Mouse (Mus musculus) hindbrain, postnatal 0 days (tissue): ENCODE measurements around the gene Helz. TPM values are rescaled to one million over a fixed set of nuclear protein-coding genes. Genes with fewer than 3 reads are reported as not detected.

ENCODE experiments used
- ATAC-seq: fragments of 200-750 bp; cut with Nextera tagmentation; 2 replicates; pipeline ENCODE4 v1.8.0; 2017; ENCODE audit warnings: mild to moderate bottlenecking, moderate TSS enrichment, moderate library complexity
- DNase-seq: peaks from one replicate; pipeline ENCODE4 v3.0.0-alpha.2; 2015; ENCODE audit warnings: low spot score
- H3K27ac ChIP-seq: fragments of 300-500 bp; sonication (generic); 2 replicates; pipeline ENCODE4 v1.5.1; 2014; ENCODE audit warnings: mild to moderate bottlenecking
- H3K27me3 ChIP-seq: fragments of 300-500 bp; sonication (generic); 2 replicates; pipeline ENCODE4 v1.6.1; 2014; ENCODE audit warnings: low read length, mixed read lengths; ENCODE audit not compliant: insufficient read depth
- H3K36me3 ChIP-seq: fragments of 300-500 bp; sonication (generic); 2 replicates; pipeline ENCODE4 v1.6.1; 2014; ENCODE audit warnings: low read length, mixed read lengths; ENCODE audit not compliant: insufficient read depth
- H3K4me1 ChIP-seq: fragments of 300-500 bp; sonication (generic); 2 replicates; pipeline ENCODE4 v1.6.1; 2014; ENCODE audit warnings: antibody characterized with exemption, low read length, mixed read lengths; ENCODE audit not compliant: insufficient read depth
- H3K4me2 ChIP-seq: fragments of 300-500 bp; sonication (generic); 2 replicates; pipeline ENCODE4 v1.6.1; 2014; ENCODE audit warnings: low read depth, mild to moderate bottlenecking, low read length, moderate library complexity, mixed read lengths
- H3K4me3 ChIP-seq: fragments of 300-500 bp; sonication (generic); 2 replicates; pipeline ENCODE4 v1.5.1; 2014; ENCODE audit warnings: low read length
- H3K9ac ChIP-seq: fragments of 300-500 bp; sonication (generic); replicated peaks from 2 replicates; pipeline ENCODE4 v1.6.1; 2014; ENCODE audit warnings: mild to moderate bottlenecking, low read length, moderate library complexity, mixed read lengths
- H3K9me3 ChIP-seq: fragments of 300-500 bp; sonication (generic); 2 replicates; pipeline ENCODE4 v1.6.1; 2016; ENCODE audit warnings: low read length, mixed read lengths
- CTCF ChIP-seq: IDR thresholded peaks from 2 replicates; pipeline ENCODE4 v1.5.1; 2016; ENCODE audit warnings: antibody characterized with exemption, control low read depth, low read depth
- WGBS: fragments of 180-500 bp; shearing (Covaris S2); extraction: QIAGEN DNeasy Blood & Tissue Kit; methylation state at CpG from one replicate; pipeline ENCODE4 v1.1.7; 2014; 5-methylcytosine and 5-hydroxymethylcytosine counted together
- polyA plus RNA-seq: library from polyadenylated mRNA; unstranded; fragments of >200 nt; fragmentation: Nextera tagmentation; extraction: Ambion mirVana; gene quantifications from 2 replicates; pipeline ENCODE4 v1.2.1, GENCODE M21; 2015
- total RNA-seq: library from RNA; depleted of rRNA; stranded (reverse); fragments of >200 nt; gene quantifications from 2 replicates; pipeline ENCODE4 v1.2.3, GENCODE M21; 2014

The Helz gene
- total and polyA plus RNA-seq, 2 experiments from 2014 or later = 8.4 to 18.3 TPM

- no peaks in the 10 kb centered on the region for H3K9me3 ChIP-seq
- DNase-seq = peak; percentile 54
- H3K27ac ChIP-seq = no peak overlapping the region
- WGBS = 20% methylated on average over 20 of the region's 20 CpGs
- no peak for TF ChIP-seq CTCF
- H3K4me2 ChIP-seq = no peak overlapping the region
- H3K4me3 ChIP-seq = no peak overlapping the region
- H3K27me3 ChIP-seq = no peaks in the 10 kb centered on the region
- H3K36me3 ChIP-seq = no peaks in the 10 kb centered on the region
- H3K9ac ChIP-seq = no peak overlapping the region
- ATAC-seq = peak; percentile 60
- peaks cover 18% of the 10 kb centered on the region for H3K4me1 ChIP-seq
Measured at GRCm38 (mm10) chr11:107707897-107708610, 160.3 kb downstream of the Helz start.

GRCm38 (mm10) chr11:107710379-107710778, 162.6 kb downstream of the Helz start:
- no peak for DNase-seq
- WGBS = 71% methylated on average over 3 of the region's 3 CpGs
- TF ChIP-seq CTCF = no peak
- no peak for ATAC-seq
- H3K9ac ChIP-seq = no peak overlapping the region
- H3K36me3 ChIP-seq = no peaks in the 10 kb centered on the region
- no peaks in the 10 kb centered on the region for H3K27me3 ChIP-seq
- no peak overlapping the region for H3K27ac ChIP-seq
- H3K4me2 ChIP-seq = no peak overlapping the region
- H3K9me3 ChIP-seq = no peaks in the 10 kb centered on the region
- peaks cover 12% of the 10 kb centered on the region; the same call in 1 of the 2 replicates for H3K4me1 ChIP-seq
- H3K4me3 ChIP-seq = no peak overlapping the region

- H3K36me3 ChIP-seq = no peaks in the 10 kb centered on the region
- 64% methylated on average over 7 of the region's 7 CpGs for WGBS
- no peak for TF ChIP-seq CTCF
- no peak overlapping the region for H3K4me2 ChIP-seq
- H3K27ac ChIP-seq = no peak overlapping the region
- no peaks in the 10 kb centered on the region for H3K4me1 ChIP-seq
- H3K9me3 ChIP-seq = no peaks in the 10 kb centered on the region
- no peak overlapping the region for H3K4me3 ChIP-seq
- no peaks in the 10 kb centered on the region for H3K27me3 ChIP-seq
- DNase-seq (no peak), ATAC-seq (0 out of 2 replicates have a peak, but pooled peaks have one; percentile 24)
- H3K9ac ChIP-seq = no peak overlapping the region
Measured at GRCm38 (mm10) chr11:107714368-107714767, 166.6 kb downstream of the Helz start.

GRCm38 (mm10) chr11:107716332-107716938, 168.7 kb downstream of the Helz start, which contains the start of gene Cacng1:
Gene Cacng1, minus strand, starts transcription at chr11:107716522.
- Histone ChIP-seq H3K27ac (no peak within 1 kb of the TSS), H3K9me3 (no peaks in the 10 kb centered on the region), H3K27me3 (no peaks in the 10 kb centered on the region), H3K9ac (no peak within 1 kb of the TSS), H3K36me3 (no peaks in the 10 kb centered on the region), H3K4me1 (no peaks in the 10 kb centered on the region), H3K4me2 (no peak within 1 kb of the TSS), H3K4me3 (no peak within 1 kb of the TSS)
- ATAC-seq = no peak
- WGBS = 82% methylated on average over 16 of the region's 16 CpGs
- no peak for DNase-seq
- TF ChIP-seq CTCF = no peak

- Histone ChIP-seq H3K27me3 (no peaks in the 10 kb centered on the region), H3K9ac (no peak overlapping the region), H3K9me3 (no peaks in the 10 kb centered on the region), H3K4me3 (no peak overlapping the region), H3K4me2 (no peak overlapping the region), H3K4me1 (no peaks in the 10 kb centered on the region), H3K27ac (no peak overlapping the region), H3K36me3 (no peaks in the 10 kb centered on the region)
- DNase-seq (no peak), ATAC-seq (no peak)
- 89% methylated on average over 9 of the region's 9 CpGs for WGBS
- no peak for TF ChIP-seq CTCF
Measured at GRCm38 (mm10) chr11:107720264-107721021, 172.7 kb downstream of the Helz start.

GRCm38 (mm10) chr11:107721057-107721456, 173.3 kb downstream of the Helz start:
- ATAC-seq (no peak), DNase-seq (no peak)
- H3K9me3 ChIP-seq = no peaks in the 10 kb centered on the region
- no peak overlapping the region for H3K4me2 ChIP-seq
- no peaks in the 10 kb centered on the region for H3K4me1 ChIP-seq
- no peaks in the 10 kb centered on the region for H3K36me3 ChIP-seq
- no peak overlapping the region for H3K4me3 ChIP-seq
- WGBS = 74% methylated on average over 7 of the region's 7 CpGs
- H3K27me3 ChIP-seq = no peaks in the 10 kb centered on the region
- no peak overlapping the region for H3K27ac ChIP-seq
- TF ChIP-seq CTCF = no peak
- no peak overlapping the region for H3K9ac ChIP-seq
